Mouse (Mus musculus) neural tube, embryonic 14.5 days (tissue): ENCODE data around the gene Atp6ap1. TPM values are rescaled to one million over a fixed set of nuclear protein-coding genes. Genes with fewer than 3 reads are reported as not detected.

Experiments used
- ATAC-seq: fragments of 200-750 bp; cut with Nextera tagmentation; 2 replicates; pipeline ENCODE4 v1.8.0; 2017; ENCODE audit warnings: low read depth, mild to moderate bottlenecking, moderate TSS enrichment, moderate library complexity
- H3K27ac ChIP-seq: fragments of 300-500 bp; sonication (generic); 2 replicates; pipeline ENCODE4 v1.5.1; 2014; ENCODE audit warnings: low read depth, mild to moderate bottlenecking, control low read depth, low read length, moderate library complexity, mixed read lengths
- H3K27me3 ChIP-seq: fragments of 300-500 bp; sonication (generic); 2 replicates; pipeline ENCODE4 v1.6.1; 2014; ENCODE audit warnings: low read length; ENCODE audit not compliant: control insufficient read depth, insufficient read depth
- H3K36me3 ChIP-seq: fragments of 300-500 bp; sonication (generic); 2 replicates; pipeline ENCODE4 v1.6.1; 2014; ENCODE audit warnings: low read length, mixed read lengths; ENCODE audit not compliant: control insufficient read depth, insufficient read depth
- H3K4me1 ChIP-seq: fragments of 300-500 bp; sonication (generic); 2 replicates; pipeline ENCODE4 v1.6.1; 2014; ENCODE audit warnings: low read length; ENCODE audit not compliant: control insufficient read depth, insufficient read depth
- H3K4me2 ChIP-seq: fragments of 300-500 bp; sonication (generic); 2 replicates; pipeline ENCODE4 v1.6.1; 2014; ENCODE audit warnings: mild to moderate bottlenecking, low read depth, low read length, control low read depth
- H3K4me3 ChIP-seq: fragments of 300-500 bp; sonication (generic); 2 replicates; pipeline ENCODE4 v1.5.1; 2014; ENCODE audit warnings: low read depth, low read length, control low read depth, mixed read lengths
- H3K9ac ChIP-seq: fragments of 300-500 bp; sonication (generic); replicated peaks from 2 replicates; pipeline ENCODE4 v1.6.1; 2014; ENCODE audit warnings: low read depth, mild to moderate bottlenecking, control low read depth, low read length, mixed read lengths
- H3K9me3 ChIP-seq: fragments of 300-500 bp; sonication (generic); 2 replicates; pipeline ENCODE4 v1.6.1; 2016; ENCODE audit warnings: low read length; ENCODE audit not compliant: control insufficient read depth
- WGBS: fragments of 180-500 bp; shearing (Covaris S2); extraction: QIAGEN DNeasy Blood & Tissue Kit; methylation state at CpG from one replicate; pipeline ENCODE4 v1.1.7; 2014; 5-methylcytosine and 5-hydroxymethylcytosine counted together
- polyA plus RNA-seq: library from polyadenylated mRNA; unstranded; fragments of >200 nt; fragmentation: Nextera tagmentation; extraction: Ambion mirVana; gene quantifications from 2 replicates; pipeline ENCODE4 v1.2.1, GENCODE M21; 2014

Atp6ap1 gene
- 213 and 279 TPM in 2 replicates for polyA plus RNA-seq

DNA sequence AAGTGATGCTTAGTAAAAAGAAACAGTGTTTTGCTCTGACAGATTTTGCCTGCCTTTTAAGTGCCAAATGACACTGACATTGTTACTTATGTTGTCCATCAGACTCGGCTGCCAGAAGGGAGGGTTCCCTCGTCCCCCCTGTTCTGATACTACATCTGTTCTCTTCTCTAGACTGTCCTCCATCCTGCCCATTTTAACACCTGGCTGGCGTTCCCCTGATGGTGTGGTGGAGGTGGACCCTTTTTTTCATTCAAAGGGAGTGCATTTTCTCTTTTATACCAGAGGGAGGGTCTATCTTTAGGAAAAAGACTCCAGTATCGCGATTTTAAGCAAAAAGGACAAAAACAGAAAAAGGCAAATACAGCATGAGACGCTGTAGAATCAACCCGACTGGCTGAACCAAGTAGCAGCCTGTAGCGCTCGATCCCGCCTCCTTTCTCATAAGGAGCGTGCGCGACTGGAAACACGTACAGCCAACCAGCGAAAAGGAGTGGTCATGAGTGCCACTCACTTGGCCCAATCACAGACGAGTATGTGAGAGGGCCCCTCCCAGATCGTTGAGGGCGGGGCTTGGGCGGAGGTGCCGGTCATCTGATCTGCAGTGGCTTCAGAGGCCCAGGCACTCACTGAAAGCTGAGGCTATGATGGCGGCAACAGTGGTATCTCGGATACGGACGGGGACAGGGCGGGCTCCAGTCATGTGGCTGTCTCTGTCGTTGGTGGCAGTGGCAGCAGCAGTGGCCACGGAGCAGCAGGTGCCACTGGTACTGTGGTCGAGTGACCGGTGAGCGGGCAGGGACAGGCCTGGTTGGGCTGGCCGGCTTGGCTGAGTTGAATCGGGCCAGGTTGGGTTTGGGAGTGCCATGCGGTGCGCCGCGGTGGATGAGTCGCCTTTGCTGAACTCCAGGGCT, at the start of gene Atp6ap1:
TSS of gene Atp6ap1 (plus strand) at position 560 of the 911 bp plus-strand sequence.
- H3K27ac ChIP-seq = peak within 1 kb of the TSS; percentile 63
- H3K27me3 ChIP-seq = no peaks in the 10 kb centered on the region
- H3K9ac ChIP-seq = peak within 1 kb of the TSS; percentile 72
- peaks cover 7% of the 10 kb centered on the region for H3K36me3 ChIP-seq
- no peaks in the 10 kb centered on the region for H3K9me3 ChIP-seq
- peak; percentile 99 for ATAC-seq
- peak within 1 kb of the TSS; percentile 53 for H3K4me3 ChIP-seq
- WGBS = 15% methylated on average over 37 of the region's 37 CpGs
- no peaks in the 10 kb centered on the region for H3K4me1 ChIP-seq
- peak within 1 kb of the TSS; percentile 65 for H3K4me2 ChIP-seq

DNA sequence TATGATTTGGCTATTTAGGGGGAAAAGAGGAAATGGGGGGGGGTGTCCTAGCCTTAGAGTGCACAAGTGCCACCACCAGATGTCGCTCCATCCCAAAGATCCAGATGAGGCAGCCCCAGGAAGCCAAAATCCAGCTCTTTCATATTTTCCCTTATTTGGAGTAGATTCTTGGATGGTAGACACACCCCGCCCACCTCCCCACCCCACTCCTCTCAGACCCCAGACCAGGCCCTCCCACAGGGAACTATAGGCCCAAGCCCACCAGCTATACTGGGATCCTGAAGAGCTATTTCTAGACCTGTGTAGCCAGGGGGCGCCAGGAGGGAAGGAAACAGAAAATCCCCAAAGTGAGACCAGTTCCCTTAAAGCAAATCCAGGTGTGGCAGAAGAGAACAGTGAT, 48.2 kb upstream of the Atp6ap1 start:
- Histone ChIP-seq H3K9ac (no peak overlapping the region), H3K27ac (no peak overlapping the region), H3K4me2 (0 out of 2 replicates have a peak overlapping the region, but pooled peaks have one; percentile 50), H3K27me3 (no peaks in the 10 kb centered on the region), H3K4me3 (no peak overlapping the region), H3K9me3 (no peaks in the 10 kb centered on the region), H3K36me3 (no peaks in the 10 kb centered on the region), H3K4me1 (peaks cover 6% of the 10 kb centered on the region; the same call in 1 of the 2 replicates)
- ATAC-seq = no peak
- 17% methylated on average over 3 of the region's 3 CpGs for WGBS

DNA sequence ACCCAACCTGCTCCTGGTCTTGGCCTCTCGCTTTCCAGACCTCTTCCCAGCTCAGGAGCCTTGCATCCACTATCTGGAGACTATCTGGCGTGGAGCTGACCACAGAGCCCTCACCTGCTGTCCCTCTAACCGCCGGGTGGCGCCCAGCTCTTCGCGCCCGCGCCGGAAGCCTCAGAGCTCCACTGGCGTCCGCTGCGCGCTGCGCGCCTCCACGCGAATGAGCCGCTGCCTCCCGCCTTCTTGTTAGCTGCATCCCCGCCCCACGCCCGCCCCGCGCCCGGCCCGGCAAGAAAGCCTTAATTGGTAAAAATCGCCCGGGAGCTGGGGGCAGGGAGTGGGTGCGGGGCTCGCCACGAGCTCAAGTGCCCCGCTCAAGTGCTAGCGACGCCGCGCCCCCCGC, 47.3 kb upstream of the Atp6ap1 start, which contains the start of gene Flna:
TSS of gene Flna (minus strand) at position 206 of the 400 bp plus-strand sequence.
- H3K4me3 ChIP-seq = peak within 1 kb of the TSS; percentile 39
- H3K27ac ChIP-seq = no peak within 1 kb of the TSS
- WGBS = 11% methylated on average over 38 of the region's 38 CpGs
- H3K4me1 ChIP-seq = no peaks in the 10 kb centered on the region
- peak within 1 kb of the TSS; percentile 50 for H3K4me2 ChIP-seq
- ATAC-seq = no peak
- no peaks in the 10 kb centered on the region for H3K9me3 ChIP-seq
- no peaks in the 10 kb centered on the region for H3K36me3 ChIP-seq
- H3K27me3 ChIP-seq = no peaks in the 10 kb centered on the region
- peak within 1 kb of the TSS; percentile 41; the same call in 1 of the 2 replicates for H3K9ac ChIP-seq

DNA sequence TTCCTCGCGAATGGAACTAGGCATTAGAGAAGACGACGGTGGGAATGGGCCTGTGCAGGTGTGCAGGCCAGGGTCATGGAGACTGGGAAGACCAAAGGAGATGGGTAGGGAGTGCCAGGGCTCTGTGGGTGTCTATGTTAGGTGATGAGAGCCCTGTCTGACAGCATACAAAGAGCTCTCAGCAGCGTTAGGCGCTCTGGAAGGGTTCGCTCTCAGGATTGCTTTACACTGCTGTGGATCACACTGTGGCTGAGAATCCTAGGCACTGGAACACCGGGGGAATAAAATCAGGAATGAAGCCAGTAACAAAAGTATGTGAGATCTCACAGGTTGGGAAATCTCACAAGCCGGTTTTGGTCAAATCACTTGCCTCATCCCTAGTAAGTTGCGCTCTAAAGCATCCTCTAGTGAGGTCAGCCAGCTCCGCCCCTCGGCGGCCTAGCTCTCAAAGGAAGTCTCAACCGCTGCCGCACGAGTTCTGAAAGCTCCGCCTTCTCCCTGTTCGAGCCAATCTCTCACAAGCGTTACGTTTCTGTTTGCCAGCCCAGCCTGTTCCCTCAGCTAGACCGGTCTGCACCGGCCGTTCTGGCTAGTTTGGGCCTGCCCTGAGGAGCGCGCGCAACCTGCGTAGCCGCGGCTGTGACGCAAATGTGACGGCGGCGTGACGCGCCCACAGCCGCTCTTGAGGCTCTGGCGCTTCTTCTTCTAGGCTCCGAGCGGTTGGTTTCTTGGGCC, 42.6 kb upstream of the Atp6ap1 start, which contains the start of gene Emd:
TSS of gene Emd (plus strand) at position 535 of the 735 bp plus-strand sequence.
- Histone ChIP-seq H3K4me3 (peak within 1 kb of the TSS; percentile 46), H3K9me3 (no peaks in the 10 kb centered on the region), H3K27ac (peak within 1 kb of the TSS; percentile 82), H3K27me3 (no peaks in the 10 kb centered on the region), H3K9ac (peak within 1 kb of the TSS; percentile 60), H3K36me3 (peaks cover 2% of the 10 kb centered on the region), H3K4me1 (0 out of 2 replicates have a peak, but pooled peaks cover 3% of the 10 kb centered on the region), H3K4me2 (peak within 1 kb of the TSS; percentile 53)
- 27% methylated on average over 39 of the region's 39 CpGs for WGBS
- peak; percentile 98 for ATAC-seq

DNA sequence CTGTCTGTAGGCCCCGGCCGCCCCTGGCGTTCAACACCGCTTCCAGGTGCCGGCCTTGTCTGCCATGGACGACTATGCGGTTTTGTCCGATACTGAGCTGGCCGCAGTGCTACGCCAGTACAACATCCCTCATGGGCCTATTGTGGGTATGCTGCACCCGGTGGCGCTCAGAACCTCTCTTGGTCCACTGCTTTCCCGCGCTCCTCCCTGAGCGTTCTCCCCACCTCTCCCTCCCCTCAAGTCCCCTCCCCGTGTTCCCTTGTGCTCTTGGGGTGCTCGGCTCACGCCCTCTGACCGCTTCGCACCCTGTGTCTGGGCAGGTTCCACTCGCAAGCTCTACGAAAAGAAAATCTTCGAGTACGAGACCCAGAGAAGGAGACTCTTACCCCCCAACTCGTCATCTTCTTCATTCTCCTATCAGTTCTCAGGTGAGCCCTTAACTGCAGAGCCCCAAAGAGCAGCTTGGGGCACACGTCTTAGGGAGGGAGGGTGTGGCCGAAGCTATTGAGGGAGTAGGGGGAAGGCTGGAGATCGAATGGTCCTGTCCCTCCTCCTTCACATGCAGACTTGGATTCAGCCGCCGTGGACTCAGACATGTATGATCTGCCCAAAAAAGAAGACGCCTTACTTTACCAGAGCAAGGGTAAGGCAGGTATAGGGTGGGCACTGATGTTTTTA, 41.9 kb upstream of the Atp6ap1 start:
- H3K4me3 ChIP-seq = peak overlapping the region; percentile 46
- H3K36me3 ChIP-seq = peaks cover 2% of the 10 kb centered on the region
- 18% methylated on average over 28 of the region's 31 CpGs for WGBS
- peak overlapping the region; percentile 53 for H3K4me2 ChIP-seq
- no peaks in the 10 kb centered on the region for H3K27me3 ChIP-seq
- peak overlapping the region; percentile 60 for H3K9ac ChIP-seq
- peak overlapping the region; percentile 82 for H3K27ac ChIP-seq
- H3K4me1 ChIP-seq = 0 out of 2 replicates have a peak, but pooled peaks cover 3% of the 10 kb centered on the region
- peak; percentile 75; the same call in 1 of the 2 replicates for ATAC-seq
- no peaks in the 10 kb centered on the region for H3K9me3 ChIP-seq

DNA sequence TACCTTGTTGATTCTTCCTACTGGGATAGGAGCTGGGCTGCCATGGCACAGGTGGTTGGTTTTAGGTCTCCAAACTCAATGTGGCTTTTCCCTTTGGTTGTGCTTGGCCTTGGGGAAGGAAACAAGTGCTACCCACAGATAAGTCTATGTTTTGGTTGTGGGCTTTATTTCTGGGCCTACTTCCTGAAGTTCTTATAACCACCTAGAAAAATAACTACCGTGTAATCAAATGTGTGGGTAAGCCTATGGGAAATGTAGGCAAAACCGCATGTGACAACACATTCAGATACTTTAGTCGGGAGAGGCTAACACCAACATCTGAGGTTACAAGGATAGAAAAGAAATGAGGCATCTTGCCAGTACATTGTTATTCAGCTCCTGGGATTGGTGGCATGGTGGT, 39.2 kb upstream of the Atp6ap1 start:
- ATAC-seq = no peak
- 91% methylated on average over 3 of the region's 3 CpGs for WGBS

DNA sequence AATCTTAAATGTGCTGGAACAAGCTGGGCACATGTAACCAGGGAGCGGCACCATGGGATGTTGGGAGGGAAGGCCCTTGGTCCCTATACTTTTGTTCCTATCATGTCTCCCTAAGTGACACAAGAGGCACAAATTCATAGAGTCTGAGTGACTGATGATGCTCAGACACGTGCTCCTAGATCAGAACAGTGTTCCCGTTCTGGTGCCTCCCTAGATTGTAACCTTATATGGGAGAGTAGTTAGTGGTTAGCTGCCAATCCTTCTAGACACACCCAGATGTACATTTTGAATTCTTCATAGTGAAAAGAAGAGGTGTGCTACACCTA, 27.2 kb upstream of the Atp6ap1 start:
- 0 out of 2 replicates have a peak, but pooled peaks cover 2% of the 10 kb centered on the region for H3K4me1 ChIP-seq
- H3K27ac ChIP-seq = peak overlapping the region; percentile 94
- ATAC-seq = peak; percentile 18; the same call in 1 of the 2 replicates
- peak overlapping the region; percentile 61 for H3K9ac ChIP-seq
- H3K36me3 ChIP-seq = 0 out of 2 replicates have a peak, but pooled peaks cover 3% of the 10 kb centered on the region
- 30% methylated on average over 3 of the region's 3 CpGs for WGBS
- H3K4me3 ChIP-seq = peak overlapping the region; percentile 54
- H3K4me2 ChIP-seq = peak overlapping the region; percentile 46
- H3K9me3 ChIP-seq = no peaks in the 10 kb centered on the region
- no peaks in the 10 kb centered on the region for H3K27me3 ChIP-seq

More for the DNA sequence above, 39.2 kb upstream of the Atp6ap1 start:
- Histone ChIP-seq H3K27ac (no peak overlapping the region), H3K27me3 (no peaks in the 10 kb centered on the region), H3K9ac (no peak overlapping the region), H3K9me3 (no peaks in the 10 kb centered on the region), H3K4me2 (no peak overlapping the region), H3K4me1 (0 out of 2 replicates have a peak, but pooled peaks cover 3% of the 10 kb centered on the region), H3K4me3 (no peak overlapping the region), H3K36me3 (peaks cover 2% of the 10 kb centered on the region)

DNA sequence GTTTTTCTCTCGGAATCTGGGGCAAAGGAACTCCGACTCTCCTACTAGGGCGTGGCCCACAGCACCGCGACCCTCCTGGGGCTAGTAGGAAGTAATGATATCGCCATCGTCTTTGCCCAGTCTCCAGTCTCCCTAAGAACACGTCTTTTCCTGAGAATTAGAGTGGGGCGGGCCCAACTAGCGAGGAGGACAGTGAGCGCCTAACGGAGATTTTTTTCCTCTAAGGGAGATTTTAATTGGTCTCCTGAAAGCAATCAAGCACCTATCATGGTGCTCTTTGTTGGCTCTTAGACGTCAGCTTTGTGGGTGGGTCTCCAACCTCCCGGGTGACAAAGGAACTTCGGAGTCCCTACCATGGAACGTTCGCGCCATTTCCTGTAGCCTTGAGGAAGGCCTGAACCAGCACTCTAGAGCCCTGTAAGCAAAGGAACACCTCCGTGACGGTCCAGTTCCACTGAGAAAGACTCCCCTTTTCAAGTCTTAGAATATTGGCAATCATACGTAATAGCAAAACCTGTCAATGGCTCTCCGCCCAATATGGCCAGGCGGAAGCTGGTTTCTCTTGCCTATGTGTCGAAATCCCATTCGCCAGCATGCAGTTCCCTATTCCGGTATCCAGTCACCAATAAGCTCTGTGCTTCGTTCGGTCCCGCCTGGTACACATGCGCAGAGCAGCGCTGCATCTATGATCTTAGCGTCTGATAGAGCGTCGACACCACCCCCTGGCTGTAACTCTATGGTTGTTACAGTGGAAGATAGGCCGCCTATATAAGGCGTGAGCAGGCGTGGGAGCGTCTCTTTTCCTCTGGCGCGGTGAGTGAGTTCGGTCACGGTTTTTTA, 26.6 kb upstream of the Atp6ap1 start, which contains the start of gene Rpl10:
TSS of gene Rpl10 (plus strand) at position 751 of the 840 bp plus-strand sequence.
- H3K4me3 ChIP-seq = peak within 1 kb of the TSS; percentile 54
- no peaks in the 10 kb centered on the region for H3K27me3 ChIP-seq
- H3K4me2 ChIP-seq = peak within 1 kb of the TSS; percentile 54
- H3K4me1 ChIP-seq = 0 out of 2 replicates have a peak, but pooled peaks cover 2% of the 10 kb centered on the region
- H3K9ac ChIP-seq = peak within 1 kb of the TSS; percentile 61
- H3K36me3 ChIP-seq = 0 out of 2 replicates have a peak, but pooled peaks cover 3% of the 10 kb centered on the region
- no peaks in the 10 kb centered on the region for H3K9me3 ChIP-seq
- 19% methylated on average over 42 of the region's 42 CpGs for WGBS
- ATAC-seq = peak; percentile 96
- peak within 1 kb of the TSS; percentile 94 for H3K27ac ChIP-seq
